Mouse (Mus musculus): ENCODE measurements around the gene Fggy. TPM values are rescaled to one million over a fixed set of nuclear protein-coding genes. Genes with fewer than 3 reads are reported as not detected.

The Fggy gene
- polyA plus RNA-seq, 1 experiment from 2014 or later: 6.3 TPM

DNA sequence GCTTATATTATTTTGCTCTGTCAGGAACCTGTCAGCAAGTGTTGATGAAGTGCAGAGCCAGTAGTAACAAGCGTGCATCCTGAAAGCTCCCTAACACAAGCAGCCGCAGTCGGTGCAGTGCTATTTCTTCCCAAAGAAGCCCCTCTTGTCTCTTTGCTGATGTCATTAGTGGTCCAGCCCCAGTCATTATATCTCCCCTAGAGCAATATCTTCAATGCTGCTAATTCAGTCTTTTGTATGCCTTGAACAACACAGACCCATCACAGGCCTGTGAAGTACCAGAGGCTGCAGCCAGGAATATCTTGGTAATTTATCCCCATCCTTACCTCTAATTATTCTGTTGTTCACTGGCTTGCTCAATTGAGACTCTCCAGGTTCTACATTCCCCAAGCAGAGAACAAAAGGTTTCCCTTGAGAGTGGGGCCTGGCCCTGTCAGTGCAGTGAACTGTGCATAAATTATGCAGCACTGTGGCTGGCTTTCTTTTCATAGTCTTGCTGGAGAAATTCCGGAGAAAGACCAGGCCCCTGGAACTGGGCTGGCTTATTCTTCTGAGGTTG, 127.3 kb downstream of the Fggy start:
- WGBS: 6% methylated on average over 4 of the region's 4 CpGs
- H3K4me3 ChIP-seq (ENCODE audit: low read depth, low read length): no peak overlapping the region
- no peaks in the 10 kb centered on the region for H3K36me3 ChIP-seq (ENCODE audit: control insufficient read depth, insufficient read depth, low read length)
- peak overlapping the region; percentile 40 for H3K27ac ChIP-seq (ENCODE audit: low read depth, low read length)
- no peak overlapping the region for H3K9ac ChIP-seq (ENCODE audit: low read length)
- H3K4me2 ChIP-seq (ENCODE audit: low read length): no peak overlapping the region
- H3K4me1 ChIP-seq (ENCODE audit: control insufficient read depth, insufficient read depth, low read length): peaks cover 8% of the 10 kb centered on the region; the same call in 1 of the 2 replicates
- no peaks in the 10 kb centered on the region for H3K27me3 ChIP-seq (replicated peaks; ENCODE audit: control insufficient read depth, insufficient read depth, low read length)
- peak; percentile 93 for ATAC-seq
- no peaks in the 10 kb centered on the region for H3K9me3 ChIP-seq (replicated peaks; ENCODE audit: control insufficient read depth, low read length)
- DNase-seq (ENCODE audit: low spot score): peak; percentile 87

DNA sequence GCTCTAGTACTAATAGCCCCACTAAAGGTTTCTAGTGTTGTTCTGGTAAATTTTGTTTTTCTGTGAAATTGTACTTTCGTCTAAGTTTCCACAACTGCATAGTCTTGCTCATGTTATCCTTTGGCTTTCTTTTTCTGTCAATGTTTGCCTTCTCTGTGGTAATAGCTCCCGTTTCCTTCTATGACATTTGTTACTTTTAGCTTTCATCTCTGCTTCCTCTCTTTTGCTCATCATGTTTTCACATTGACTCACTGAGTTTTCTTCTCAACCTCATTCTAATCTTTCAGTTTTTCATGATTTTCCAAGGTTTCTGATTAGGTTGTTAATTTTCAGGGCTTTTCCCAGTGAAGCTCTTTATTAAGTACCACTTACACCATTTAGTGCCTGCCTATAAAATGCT, 129.5 kb downstream of the Fggy start:
- WGBS: 83% methylated on average over 2 of the region's 2 CpGs
- no peak overlapping the region for H3K27ac ChIP-seq (ENCODE audit: low read depth, low read length)
- DNase-seq (ENCODE audit: low spot score) (no peak), ATAC-seq (no peak)
- no peak overlapping the region for H3K4me3 ChIP-seq (ENCODE audit: low read depth, low read length)
- H3K9ac ChIP-seq (ENCODE audit: low read length): no peak overlapping the region
- H3K4me1 ChIP-seq (ENCODE audit: control insufficient read depth, insufficient read depth, low read length): peaks cover 8% of the 10 kb centered on the region; the same call in 1 of the 2 replicates
- H3K27me3 ChIP-seq (replicated peaks; ENCODE audit: control insufficient read depth, insufficient read depth, low read length): no peaks in the 10 kb centered on the region
- H3K9me3 ChIP-seq (replicated peaks; ENCODE audit: control insufficient read depth, low read length): no peaks in the 10 kb centered on the region
- H3K4me2 ChIP-seq (ENCODE audit: low read length): no peak overlapping the region
- H3K36me3 ChIP-seq (ENCODE audit: control insufficient read depth, insufficient read depth, low read length): no peaks in the 10 kb centered on the region

DNA sequence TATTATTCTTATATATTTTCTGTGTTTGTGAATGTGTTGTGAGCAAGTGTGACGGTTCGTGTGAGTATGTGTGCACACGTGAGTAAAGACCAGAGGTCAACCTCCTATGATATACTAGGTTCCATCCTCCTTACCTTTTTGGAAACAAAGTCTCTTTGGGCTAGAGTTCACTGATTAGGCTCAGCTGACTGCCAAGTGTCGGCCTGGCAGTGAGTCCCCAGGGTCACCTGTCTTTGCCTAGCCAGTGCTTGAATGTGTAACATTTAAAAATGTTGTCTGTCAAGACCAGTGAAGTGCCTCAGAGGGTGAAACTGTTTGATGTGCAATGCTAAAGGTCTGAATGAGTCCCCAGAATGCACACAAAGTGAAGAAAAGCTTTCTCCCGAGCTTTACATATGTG, 130.0 kb downstream of the Fggy start:
- DNase-seq (ENCODE audit: low spot score) (no peak), ATAC-seq (no peak)
- no peaks in the 10 kb centered on the region for H3K36me3 ChIP-seq (ENCODE audit: control insufficient read depth, insufficient read depth, low read length)
- H3K4me1 ChIP-seq (ENCODE audit: control insufficient read depth, insufficient read depth, low read length): peaks cover 8% of the 10 kb centered on the region; the same call in 1 of the 2 replicates
- WGBS: 90% methylated on average over 5 of the region's 5 CpGs
- H3K4me2 ChIP-seq (ENCODE audit: low read length): no peak overlapping the region
- H3K4me3 ChIP-seq (ENCODE audit: low read depth, low read length): no peak overlapping the region
- H3K27ac ChIP-seq (ENCODE audit: low read depth, low read length): no peak overlapping the region
- no peak overlapping the region for H3K9ac ChIP-seq (ENCODE audit: low read length)
- no peaks in the 10 kb centered on the region for H3K9me3 ChIP-seq (replicated peaks; ENCODE audit: control insufficient read depth, low read length)
- H3K27me3 ChIP-seq (replicated peaks; ENCODE audit: control insufficient read depth, insufficient read depth, low read length): no peaks in the 10 kb centered on the region

DNA sequence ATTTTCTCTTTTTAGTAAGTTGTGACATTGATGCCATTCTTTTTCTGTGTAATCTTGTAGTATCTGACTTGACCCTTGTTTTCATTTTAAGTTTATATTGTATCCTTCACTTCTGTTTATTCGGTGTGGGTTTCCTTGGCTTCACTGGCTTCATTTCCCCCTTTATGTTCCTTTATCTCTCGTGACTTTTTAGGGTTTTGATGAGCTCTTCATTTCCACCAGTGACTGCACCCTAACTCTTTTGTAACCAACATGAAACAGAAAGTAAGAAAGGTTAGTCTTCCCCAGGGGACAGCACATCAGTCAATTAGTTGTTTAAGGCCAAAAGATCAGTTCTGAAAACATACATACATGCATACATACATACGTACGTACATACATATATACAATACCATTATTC, 130.9 kb downstream of the Fggy start:
- Histone ChIP-seq H3K4me2 (ENCODE audit: low read length) (no peak overlapping the region), H3K4me3 (ENCODE audit: low read depth, low read length) (no peak overlapping the region), H3K9ac (ENCODE audit: low read length) (no peak overlapping the region), H3K4me1 (ENCODE audit: control insufficient read depth, insufficient read depth, low read length) (peaks cover 8% of the 10 kb centered on the region; the same call in 1 of the 2 replicates), H3K36me3 (ENCODE audit: control insufficient read depth, insufficient read depth, low read length) (no peaks in the 10 kb centered on the region), H3K27ac (ENCODE audit: low read depth, low read length) (no peak overlapping the region), H3K9me3 (replicated peaks; ENCODE audit: control insufficient read depth, low read length) (no peaks in the 10 kb centered on the region), H3K27me3 (replicated peaks; ENCODE audit: control insufficient read depth, insufficient read depth, low read length) (no peaks in the 10 kb centered on the region)
- no peak for ATAC-seq
- DNase-seq (ENCODE audit: low spot score): no peak
- 91% methylated on average over 4 of the region's 4 CpGs for WGBS

DNA sequence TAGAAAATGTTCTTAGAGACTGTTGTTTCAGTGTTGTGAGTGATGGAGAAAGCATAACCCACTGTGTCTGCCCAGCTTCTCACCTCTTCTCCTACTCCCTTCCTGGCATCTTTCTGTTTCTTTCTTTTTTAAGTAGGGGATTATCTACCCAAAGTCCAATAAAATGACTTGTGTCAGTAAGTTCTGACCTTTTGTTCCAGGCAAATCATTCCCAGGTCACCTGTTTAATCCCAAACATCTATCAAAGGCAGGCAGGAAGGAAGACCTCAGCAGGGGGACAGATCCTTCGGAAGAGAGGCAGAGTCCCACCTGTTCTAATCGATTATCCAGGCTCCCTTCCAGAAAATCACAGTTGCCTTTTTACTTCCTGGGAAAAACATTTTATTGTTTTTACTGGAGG, 143.1 kb downstream of the Fggy start:
- Histone ChIP-seq H3K4me3 (ENCODE audit: low read depth, low read length) (no peak overlapping the region), H3K36me3 (ENCODE audit: control insufficient read depth, insufficient read depth, low read length) (no peaks in the 10 kb centered on the region), H3K27me3 (replicated peaks; ENCODE audit: control insufficient read depth, insufficient read depth, low read length) (no peaks in the 10 kb centered on the region), H3K9ac (ENCODE audit: low read length) (no peak overlapping the region), H3K27ac (ENCODE audit: low read depth, low read length) (no peak overlapping the region), H3K4me2 (ENCODE audit: low read length) (no peak overlapping the region), H3K4me1 (ENCODE audit: control insufficient read depth, insufficient read depth, low read length) (no peaks in the 10 kb centered on the region), H3K9me3 (replicated peaks; ENCODE audit: control insufficient read depth, low read length) (no peaks in the 10 kb centered on the region)
- DNase-seq (ENCODE audit: low spot score): no peak
- WGBS: 34% methylated on average over 2 of the region's 2 CpGs
- no peak for ATAC-seq

DNA sequence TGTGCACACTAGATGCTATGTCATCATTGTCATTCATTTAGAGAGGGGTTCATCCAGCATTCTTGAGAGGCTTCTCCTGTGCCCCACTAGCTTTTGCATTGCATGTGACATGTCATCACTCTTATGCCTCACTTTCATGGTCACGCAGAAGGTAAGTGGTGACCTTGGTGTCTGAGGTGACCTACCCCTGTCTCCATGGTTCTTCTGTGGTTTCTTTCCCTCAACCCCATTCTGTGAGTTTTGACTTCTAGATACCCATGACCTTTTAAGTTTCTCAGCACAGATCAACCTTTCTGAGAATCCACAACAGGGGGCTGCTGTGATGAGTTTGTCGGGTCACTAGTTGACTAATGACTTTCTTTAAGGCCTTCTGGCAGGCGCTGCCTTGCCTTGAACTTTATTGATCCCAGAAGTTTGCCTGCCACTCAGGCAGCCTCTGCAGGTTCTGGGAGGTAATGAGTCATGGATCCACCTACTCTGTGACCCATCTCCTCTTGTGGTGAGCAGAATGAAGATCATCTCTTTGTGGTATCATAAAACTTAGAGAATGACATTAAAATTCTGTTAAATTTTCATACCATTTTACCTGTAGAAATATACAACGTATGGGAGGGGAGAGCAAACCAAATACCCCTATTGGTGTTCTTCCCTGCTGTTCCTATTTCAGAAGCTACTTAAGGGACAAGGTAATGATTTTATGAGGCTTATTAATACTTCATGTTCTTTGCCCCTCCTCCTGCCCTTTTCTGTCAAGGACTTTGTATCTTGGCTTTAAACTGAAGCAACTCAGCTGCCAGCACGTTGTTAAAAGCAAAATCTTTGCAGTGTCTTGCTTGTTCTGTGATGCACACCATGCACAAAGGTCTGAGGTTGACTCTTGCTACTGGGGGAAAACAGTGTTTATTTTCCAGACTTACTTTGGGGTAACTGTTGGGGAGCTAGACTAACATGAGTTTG, 150.9 kb downstream of the Fggy start:
- no peak overlapping the region for H3K9ac ChIP-seq (ENCODE audit: low read length)
- 90% methylated on average over 5 of the region's 5 CpGs for WGBS
- no peak overlapping the region for H3K27ac ChIP-seq (ENCODE audit: low read depth, low read length)
- H3K36me3 ChIP-seq (ENCODE audit: control insufficient read depth, insufficient read depth, low read length): no peaks in the 10 kb centered on the region
- no peak for DNase-seq (ENCODE audit: low spot score)
- H3K9me3 ChIP-seq (replicated peaks; ENCODE audit: control insufficient read depth, low read length): no peaks in the 10 kb centered on the region
- H3K4me1 ChIP-seq (ENCODE audit: control insufficient read depth, insufficient read depth, low read length): no peaks in the 10 kb centered on the region
- H3K27me3 ChIP-seq (replicated peaks; ENCODE audit: control insufficient read depth, insufficient read depth, low read length): no peaks in the 10 kb centered on the region
- no peak overlapping the region for H3K4me2 ChIP-seq (ENCODE audit: low read length)
- no peak for ATAC-seq
- no peak overlapping the region for H3K4me3 ChIP-seq (ENCODE audit: low read depth, low read length)

DNA sequence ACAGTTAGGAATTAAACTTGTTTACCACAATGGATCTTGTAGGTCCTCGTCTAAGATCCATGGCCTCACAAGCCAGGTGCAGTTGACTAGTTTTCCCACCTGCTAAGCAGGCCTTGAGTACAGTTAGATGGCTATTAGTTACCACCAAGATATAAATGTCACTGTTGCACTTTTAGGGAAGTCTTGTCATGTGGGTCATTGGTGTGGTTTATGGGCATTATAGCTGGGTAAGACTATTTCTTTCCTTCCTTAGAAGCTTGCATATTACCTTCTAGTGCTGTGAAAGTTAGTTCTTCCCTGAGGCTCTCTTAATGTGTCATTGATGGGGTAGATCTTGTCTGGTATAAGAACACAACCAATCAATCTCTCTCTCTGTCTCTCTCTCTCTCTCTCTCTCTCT, 152.4 kb downstream of the Fggy start:
- H3K27me3 ChIP-seq (replicated peaks; ENCODE audit: control insufficient read depth, insufficient read depth, low read length): no peaks in the 10 kb centered on the region
- H3K4me2 ChIP-seq (ENCODE audit: low read length): no peak overlapping the region
- DNase-seq (ENCODE audit: low spot score) (no peak), ATAC-seq (no peak)
- 85% methylated on average over 1 of the region's 1 CpGs for WGBS
- H3K4me3 ChIP-seq (ENCODE audit: low read depth, low read length): no peak overlapping the region
- H3K36me3 ChIP-seq (ENCODE audit: control insufficient read depth, insufficient read depth, low read length): no peaks in the 10 kb centered on the region
- no peak overlapping the region for H3K27ac ChIP-seq (ENCODE audit: low read depth, low read length)
- H3K4me1 ChIP-seq (ENCODE audit: control insufficient read depth, insufficient read depth, low read length): no peaks in the 10 kb centered on the region
- H3K9ac ChIP-seq (ENCODE audit: low read length): no peak overlapping the region
- no peaks in the 10 kb centered on the region for H3K9me3 ChIP-seq (replicated peaks; ENCODE audit: control insufficient read depth, low read length)

DNA sequence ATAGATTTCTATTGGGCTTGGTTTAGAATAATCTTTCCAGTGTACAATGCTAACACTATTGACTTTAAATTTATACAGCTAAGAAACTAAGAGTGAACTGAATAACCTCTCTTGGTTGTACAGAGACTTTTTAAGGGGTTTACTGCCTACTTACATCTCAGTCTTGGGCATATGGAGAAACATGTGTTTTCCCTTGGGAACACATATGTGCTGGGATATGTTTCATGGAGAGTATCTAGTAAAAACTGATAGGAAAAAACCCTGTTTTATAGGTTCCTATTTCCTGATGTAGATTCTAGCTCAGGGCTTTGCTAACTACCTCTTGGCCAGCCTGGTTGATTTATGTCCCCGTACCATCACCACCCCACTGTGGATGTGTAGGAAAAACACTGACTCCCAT, 155.5 kb downstream of the Fggy start:
- no peak overlapping the region for H3K4me3 ChIP-seq (ENCODE audit: low read depth, low read length)
- ATAC-seq (no peak), DNase-seq (ENCODE audit: low spot score) (no peak)
- H3K9ac ChIP-seq (ENCODE audit: low read length): no peak overlapping the region
- 100% methylated on average over 1 of the region's 1 CpGs for WGBS
- H3K9me3 ChIP-seq (replicated peaks; ENCODE audit: control insufficient read depth, low read length): no peaks in the 10 kb centered on the region
- H3K36me3 ChIP-seq (ENCODE audit: control insufficient read depth, insufficient read depth, low read length): no peaks in the 10 kb centered on the region
- H3K27me3 ChIP-seq (replicated peaks; ENCODE audit: control insufficient read depth, insufficient read depth, low read length): no peaks in the 10 kb centered on the region
- H3K4me2 ChIP-seq (ENCODE audit: low read length): no peak overlapping the region
- no peaks in the 10 kb centered on the region for H3K4me1 ChIP-seq (ENCODE audit: control insufficient read depth, insufficient read depth, low read length)
- H3K27ac ChIP-seq (ENCODE audit: low read depth, low read length): no peak overlapping the region

DNA sequence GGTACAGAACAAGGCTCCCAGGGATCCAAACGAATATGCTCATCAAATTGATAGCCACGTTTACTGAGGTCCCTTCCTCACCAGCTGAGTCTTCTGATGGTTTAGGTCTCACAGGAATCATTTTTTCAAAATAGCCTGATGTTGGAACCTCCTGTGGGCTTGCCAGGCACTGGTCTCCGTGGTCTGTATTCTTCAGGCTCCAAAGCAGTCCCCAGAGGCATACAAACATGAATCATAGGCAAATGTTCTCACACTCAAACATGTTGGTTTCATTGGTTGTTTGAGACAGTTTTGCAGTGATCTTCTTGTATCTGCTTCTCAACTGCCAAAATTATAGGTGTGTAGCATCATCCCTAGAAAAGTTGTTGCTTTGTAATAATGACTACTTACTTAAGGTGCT, 156.0 kb downstream of the Fggy start:
- Histone ChIP-seq H3K9me3 (replicated peaks; ENCODE audit: control insufficient read depth, low read length) (no peaks in the 10 kb centered on the region), H3K4me3 (ENCODE audit: low read depth, low read length) (no peak overlapping the region), H3K4me2 (ENCODE audit: low read length) (no peak overlapping the region), H3K9ac (ENCODE audit: low read length) (no peak overlapping the region), H3K4me1 (ENCODE audit: control insufficient read depth, insufficient read depth, low read length) (no peaks in the 10 kb centered on the region), H3K36me3 (ENCODE audit: control insufficient read depth, insufficient read depth, low read length) (no peaks in the 10 kb centered on the region), H3K27me3 (replicated peaks; ENCODE audit: control insufficient read depth, insufficient read depth, low read length) (no peaks in the 10 kb centered on the region), H3K27ac (ENCODE audit: low read depth, low read length) (no peak overlapping the region)
- WGBS: 80% methylated on average over 3 of the region's 3 CpGs
- no peak for ATAC-seq
- DNase-seq (ENCODE audit: low spot score): no peak

All from forebrain, embryonic 14.5 days (tissue).